Comparison of ENCODE assay signal across 20 mouse cellular contexts in genomic region chr6:31211616-31212015, GRCm38 (mm10).
"Had no signal": no experiment of that assay in that cellular context is flagged by ENCODE, and none has a peak within 500 bp of the region (broad histone marks: within the 10 kb centered on the region; RNA-seq: fewer than 3 reads in every experiment).

No protein-coding gene starts in this region.

- H3K27ac ChIP-seq: kidney, postnatal 0 days; limb, embryonic 10.5 days; limb, embryonic 13.5 days; liver, embryonic 14.5 days; macrophage; midbrain, embryonic 12.5 days; midbrain, embryonic 15.5 days; neural tube, embryonic 12.5 days; neural tube, embryonic 15.5 days had no signal

- H3K9me3 ChIP-seq: limb, embryonic 10.5 days; limb, embryonic 13.5 days; midbrain, embryonic 12.5 days; midbrain, embryonic 15.5 days; neural tube, embryonic 12.5 days; neural tube, embryonic 15.5 days had no signal

- DNase-seq: kidney, adult 2 months; kidney, postnatal 25 days; layer of hippocampus, adult 9-11 months; liver; liver, postnatal 0 days; lung, embryonic 14.5 days; right cerebral cortex, adult 18-20 months; right cerebral cortex, postnatal 14 days; right cerebral cortex, postnatal 4 days; thymus, postnatal 25 days had no signal

- H3K4me2 ChIP-seq: limb, embryonic 13.5 days; lung, embryonic 14.5 days; midbrain, embryonic 12.5 days; midbrain, embryonic 15.5 days; neural tube, embryonic 12.5 days; neural tube, embryonic 15.5 days had no signal

- ATAC-seq: liver, postnatal 0 days; lung, postnatal 0 days; midbrain, embryonic 15.5 days had no signal

- H3K4me3 ChIP-seq: limb, embryonic 10.5 days; limb, embryonic 13.5 days; midbrain, embryonic 12.5 days; midbrain, embryonic 15.5 days; neural tube, embryonic 12.5 days; neural tube, embryonic 15.5 days had no signal

- H3K36me3 ChIP-seq: limb, embryonic 10.5 days; limb, embryonic 13.5 days; midbrain, embryonic 12.5 days; midbrain, embryonic 15.5 days; neural tube, embryonic 12.5 days; neural tube, embryonic 15.5 days had no signal

- H3K9ac ChIP-seq: limb, embryonic 13.5 days; liver, embryonic 14.5 days; liver, postnatal 0 days; lung, embryonic 14.5 days; midbrain, embryonic 12.5 days; midbrain, embryonic 15.5 days; neural tube, embryonic 12.5 days; neural tube, embryonic 15.5 days had no signal

- H3K4me1 ChIP-seq: limb, embryonic 13.5 days; midbrain, embryonic 15.5 days had no signal
